8 mouse cellular contexts compared by ENCODE assay signal in the genomic region with DNA sequence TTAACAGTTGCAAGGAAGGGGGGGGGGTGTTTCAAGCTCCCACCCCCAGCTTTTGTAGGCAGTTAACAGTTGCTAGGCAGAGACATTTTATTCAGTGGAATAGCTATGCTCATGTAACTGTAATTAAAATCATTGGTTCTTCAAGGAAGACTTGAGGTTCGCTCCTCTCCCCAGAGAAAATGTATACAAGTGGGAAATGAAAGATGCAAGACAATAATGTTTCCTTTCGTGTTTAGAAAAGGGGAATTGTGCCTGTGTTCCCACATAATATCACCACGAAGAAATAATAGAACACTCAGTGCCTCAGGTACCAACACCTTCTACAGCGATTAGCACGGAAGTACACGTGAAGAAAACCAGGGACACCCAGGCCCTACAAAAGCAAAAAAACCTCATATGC. TPM values are rescaled to one million over a fixed set of nuclear protein-coding genes. Genes with fewer than 3 reads are reported as not detected.
DNase-seq lines count a peak whose midpoint lies in the region; ATAC-seq and TF ChIP-seq lines count a peak whose summit lies in the region.

TSS of gene Klhdc1 (plus strand) at position 301 of the 400 bp plus-strand sequence.

- H3K9me3 ChIP-seq in embryonic facial prominence, embryonic 15.5 days (replicated peaks), result no peaks in the 10 kb centered on the region
- H3K9me3 ChIP-seq in limb, embryonic 15.5 days, result no peaks in the 10 kb centered on the region

- H3K4me3 ChIP-seq in lung, adult 2 months (replicated peaks; ENCODE audit: extremely low read depth, low read depth, low read length), result peak within 1 kb of the TSS; percentile 98
- H3K4me3 ChIP-seq in embryonic facial prominence, embryonic 15.5 days (replicated peaks), result peak within 1 kb of the TSS; percentile 79
- H3K4me3 ChIP-seq in limb, embryonic 15.5 days, result peak within 1 kb of the TSS; percentile 73

- no peak for TF ChIP-seq POLR2A in lung, adult 2 months (IDR thresholded peaks at IDR 0.05; ENCODE audit: borderline replicate concordance, extremely low read depth, low read depth, low read length)

- no peaks in the 10 kb centered on the region for H3K27me3 ChIP-seq in embryonic facial prominence, embryonic 15.5 days
- no peaks in the 10 kb centered on the region for H3K27me3 ChIP-seq in limb, embryonic 15.5 days

- H3K27ac ChIP-seq in embryonic facial prominence, embryonic 15.5 days (replicated peaks), result peak within 1 kb of the TSS; percentile 86
- H3K27ac ChIP-seq in limb, embryonic 15.5 days, result peak within 1 kb of the TSS; percentile 91

- no peaks in the 10 kb centered on the region for H3K36me3 ChIP-seq in embryonic facial prominence, embryonic 15.5 days
- no peaks in the 10 kb centered on the region for H3K36me3 ChIP-seq in limb, embryonic 15.5 days

- peak within 1 kb of the TSS; percentile 71 for H3K9ac ChIP-seq in embryonic facial prominence, embryonic 15.5 days
- H3K9ac ChIP-seq in limb, embryonic 15.5 days, result peak within 1 kb of the TSS; percentile 78

- no peak for ATAC-seq in embryonic facial prominence, embryonic 15.5 days (ENCODE audit: insufficient number of reproducible peaks, low FRiP score, low TSS enrichment, low read depth)
- ATAC-seq in limb, embryonic 15.5 days (ENCODE audit: insufficient number of reproducible peaks, low FRiP score, low TSS enrichment, low read depth), result no peak

- H3K4me2 ChIP-seq in embryonic facial prominence, embryonic 15.5 days (replicated peaks), result peak within 1 kb of the TSS; percentile 74
- H3K4me2 ChIP-seq in limb, embryonic 15.5 days, result peak within 1 kb of the TSS; percentile 62

- TF ChIP-seq CTCF in lung, adult 2 months (IDR thresholded peaks at IDR 0.05; ENCODE audit: insufficient read depth, low read length), result no peak

- DNase-seq in lung, adult 2 months, result no peak
- DNase-seq in lung, postnatal 14 days, result no peak
- DNase-seq in heart, postnatal 4 days, result no peak
- DNase-seq in MN1 (ENCODE audit: low spot score) (no peak), adipocyte (ENCODE audit: low spot score) (no peak)
- DNase-seq in spleen, adult 12 weeks (ENCODE audit: low spot score), result no peak

- H3K4me1 ChIP-seq in lung, adult 2 months (ENCODE audit: control insufficient read depth, insufficient read depth, low read length), result peaks cover 4% of the 10 kb centered on the region; the same call in 1 of the 2 replicates
- peaks cover 5% of the 10 kb centered on the region for H3K4me1 ChIP-seq in embryonic facial prominence, embryonic 15.5 days
- H3K4me1 ChIP-seq in limb, embryonic 15.5 days, result no peaks in the 10 kb centered on the region; the same call in 1 of the 2 replicates

- 68% methylated on average over 6 of the region's 6 CpGs for WGBS in lung, adult 2 months
- 63% methylated on average over 6 of the region's 6 CpGs for WGBS in embryonic facial prominence, embryonic 15.5 days
- WGBS in limb, embryonic 15.5 days, result 65% methylated on average over 6 of the region's 6 CpGs

RNA-seq across cellular contexts. Expression of gene Klhdc1, which starts in this region (rescaled TPM):
- 0.87 and 4.8 TPM in 2 replicates for polyA plus RNA-seq in lung, adult 2 months (2012; rRNA removed)
- 10.2 and 11.1 TPM in 2 replicates for polyA plus RNA-seq in embryonic facial prominence, embryonic 15.5 days (2015; fragmentation: Nextera tagmentation; extraction: Ambion mirVana)
- total RNA-seq in heart, postnatal 4 days (2021), result 10 to 100 TPM; 10.8 to 11.3 TPM
- 7.6 and 10.6 TPM in 2 replicates for polyA plus RNA-seq in limb, embryonic 15.5 days (2015; fragmentation: Nextera tagmentation; extraction: Ambion mirVana)
